Mouse (Mus musculus): ENCODE data around the gene Timm9. TPM values are rescaled to one million over a fixed set of nuclear protein-coding genes. Genes with fewer than 3 reads are reported as not detected.

The Timm9 gene
- total and polyA plus RNA-seq, 3 experiments: 68.4 to 147 TPM; not detected in 1

GRCm38 (mm10) chr12:71113675-71114288 is 22.7 kb downstream of the Timm9 start (continued):
- TF ChIP-seq MXI1 (IDR thresholded peaks at IDR 0.05; ENCODE audit: low read depth, low read length) (peak; percentile 79), TBP (IDR thresholded peaks at IDR 0.05; ENCODE audit: low read depth, low read length) (0 out of 2 replicates have a peak, but pooled peaks have one; percentile 36), MAFK (IDR thresholded peaks at IDR 0.05; ENCODE audit: borderline replicate concordance, low read depth, low read length) (no peak), TCF12 (IDR thresholded peaks at IDR 0.05; ENCODE audit: low read depth, low read length) (no peak)

- H3K9me3 ChIP-seq (replicated peaks; ENCODE audit: insufficient read depth, low read length): no peaks in the 10 kb centered on the region
- no peaks in the 10 kb centered on the region for H3K79me2 ChIP-seq (ENCODE audit: control insufficient read depth, insufficient read depth, low read length, poor library complexity)
- H3K27ac ChIP-seq (ENCODE audit: control insufficient read depth, low read depth, low read length): peak overlapping the region; percentile 79
- peak; percentile 87 for DNase-seq (ENCODE audit: low read depth, low spot score)
- H3K27me3 ChIP-seq (ENCODE audit: control insufficient read depth in 1 of 2, insufficient read depth in 2 of 2, low read length in 2 of 2): no peaks in the 10 kb centered on the region
- H3K4me3 ChIP-seq (ENCODE audit: control insufficient read depth in 1 of 2, insufficient read depth in 1 of 2, low read depth in 2 of 2, low read length in 2 of 2): peak overlapping the region; percentile 50 to 57
- peaks cover 0 to 6% of the 10 kb centered on the region in 2 experiments; a peak in 2 of 4 replicates for H3K36me3 ChIP-seq (ENCODE audit: control insufficient read depth in 1 of 2, insufficient read depth in 2 of 2, low read length in 2 of 2)
- peaks cover 7 to 15% of the 10 kb centered on the region in 2 experiments for H3K4me1 ChIP-seq (ENCODE audit: control insufficient read depth in 1 of 2, insufficient read depth in 2 of 2, low read length in 2 of 2)
- H3K9ac ChIP-seq (ENCODE audit: control insufficient read depth, low read depth, low read length, poor library complexity, severe bottlenecking): peak overlapping the region; percentile 60
- TF ChIP-seq GATA1 (IDR thresholded peaks at IDR 0.05; ENCODE audit: low read depth, low read length): peak; percentile 62
- no peak for TF ChIP-seq SMC3 (IDR thresholded peaks at IDR 0.05; ENCODE audit: low read depth, low read length)
- TF ChIP-seq MAZ (IDR thresholded peaks at IDR 0.05; ENCODE audit: low read depth, low read length): no peak
- peak; percentile 52 for TF ChIP-seq MYB (IDR thresholded peaks at IDR 0.05; ENCODE audit: low read depth, low read length)
- peak; percentile 65; the same call in 1 of the 2 replicates for TF ChIP-seq MYC (IDR thresholded peaks at IDR 0.05; ENCODE audit: low read depth, low read length)
- peak; percentile 58 for TF ChIP-seq NELFE (IDR thresholded peaks at IDR 0.05; ENCODE audit: low read depth, low read length)
- TF ChIP-seq NRF1 (IDR thresholded peaks at IDR 0.05; ENCODE audit: insufficient read depth, low read depth, low read length, poor library complexity, severe bottlenecking): 0 out of 2 replicates have a peak, but pooled peaks have one; percentile 15
- TF ChIP-seq MAX (IDR thresholded peaks at IDR 0.05; ENCODE audit: low read length): peak; percentile 41; the same call in 1 of the 2 replicates
- no peak for TF ChIP-seq ETS1 (IDR thresholded peaks at IDR 0.05; ENCODE audit: low read depth, low read length)
- no peak for TF ChIP-seq E2F4 (IDR thresholded peaks at IDR 0.05; ENCODE audit: borderline replicate concordance, low read depth, low read length)
- TF ChIP-seq CHD1 (IDR thresholded peaks at IDR 0.05; ENCODE audit: low read depth, low read length): no peak
- TF ChIP-seq ZNF384 (IDR thresholded peaks at IDR 0.05; ENCODE audit: low read depth, low read length): no peak
- no peak for TF ChIP-seq ZKSCAN1 (IDR thresholded peaks at IDR 0.05; ENCODE audit: low read depth, low read length)
- 0 out of 2 replicates have a peak, but pooled peaks have one; percentile 22 for TF ChIP-seq SIN3A (IDR thresholded peaks at IDR 0.05; ENCODE audit: low read length)
- TF ChIP-seq ZMIZ1 (IDR thresholded peaks at IDR 0.05; ENCODE audit: low read depth, low read length): 0 out of 2 replicates have a peak, but pooled peaks have one; percentile 10
- peak; percentile 61 for TF ChIP-seq USF1 (IDR thresholded peaks at IDR 0.05; ENCODE audit: low read depth, low read length)
- TF ChIP-seq TAL1 (IDR thresholded peaks at IDR 0.05; ENCODE audit: low read length): peak; percentile 42; the same call in 1 of the 2 replicates
- peak in 1 of 2 experiments; percentile 57; a peak in 2 of 4 replicates for TF ChIP-seq POLR2A (IDR thresholded peaks at IDR 0.05; ENCODE audit: control insufficient read depth in 1 of 2, insufficient read depth in 1 of 2, low read depth in 1 of 2, low read length in 2 of 2, poor library complexity in 1 of 2)
- TF ChIP-seq POLR2AphosphoS5 (IDR thresholded peaks at IDR 0.05; ENCODE audit: borderline replicate concordance, low read depth, low read length): no peak
- no peak for TF ChIP-seq RAD21 (IDR thresholded peaks at IDR 0.05; ENCODE audit: low read depth, low read length)
- no peak for TF ChIP-seq POLR2AphosphoS2 (IDR thresholded peaks at IDR 0.05; ENCODE audit: low read length)
- TF ChIP-seq EP300 (IDR thresholded peaks at IDR 0.05; ENCODE audit: low read depth in 1 of 2, low read length in 2 of 2): peak; percentile 6 to 60; a peak in 3 of 4 replicates
- TF ChIP-seq KAT2A (conservative IDR thresholded peaks at IDR 0.05; ENCODE audit: low read depth, low read length): no peak
- no peak for TF ChIP-seq USF2 (IDR thresholded peaks at IDR 0.05; ENCODE audit: borderline replicate concordance in 1 of 2, insufficient read depth in 1 of 2, low read depth in 1 of 2, low read length in 2 of 2)
- no peak for TF ChIP-seq CHD2 (IDR thresholded peaks at IDR 0.05; ENCODE audit: low read length)
- TF ChIP-seq BHLHE40 (IDR thresholded peaks at IDR 0.05; ENCODE audit: borderline replicate concordance, low read depth, low read length): no peak; the same call in 1 of the 2 replicates
- no peak for TF ChIP-seq GABPA (IDR thresholded peaks at IDR 0.05; ENCODE audit: low read depth, low read length)
- no peak for TF ChIP-seq UBTF (IDR thresholded peaks at IDR 0.05; ENCODE audit: borderline replicate concordance, insufficient read depth, low read depth, low read length)
- TF ChIP-seq TBP (IDR thresholded peaks at IDR 0.05; ENCODE audit: low read depth, low read length): peak; percentile 76
- no peak for TF ChIP-seq MAFK (IDR thresholded peaks at IDR 0.05; ENCODE audit: borderline replicate concordance, low read depth, low read length)
- TF ChIP-seq MXI1 (IDR thresholded peaks at IDR 0.05; ENCODE audit: low read depth, low read length): peak; percentile 77
- no peak; the same call in 1 of the 2 replicates for TF ChIP-seq RCOR1 (IDR thresholded peaks at IDR 0.05; ENCODE audit: low read depth, low read length)
- no peak for TF ChIP-seq CTCF (IDR thresholded peaks at IDR 0.05 in 2 of 3, conservative IDR thresholded peaks at IDR 0.05 in 1 of 3; ENCODE audit: control insufficient read depth in 1 of 3, insufficient read depth in 1 of 3, low read depth in 2 of 3, low read length in 3 of 3, poor library complexity in 1 of 3, severe bottlenecking in 1 of 3)
These were observed 23.4 kb downstream of the Timm9 start for GRCm38 (mm10) chr12:71113074-71113473.
